Mouse (Mus musculus) T-helper 2 cell (primary cell): ENCODE data around the gene Gm5458.
"Not testable (repeated sequence)": the region's sequence is repeated elsewhere in the genome, so short reads cannot be mapped to it uniquely, and the experiment has no call there.

Source experiments
- in situ Hi-C: fragments of 300-600 bp; cut with MboI, MseI; formaldehyde crosslinking; loops from one replicate; pipeline ENCODE4 v1.15.1; 2025; ENCODE audit warnings: high pct_unique_total_duplicates

Gm5458 gene

GRCm38 (mm10) chr14:19602481-19602880 lies at the start of gene Gm5458:
Gene Gm5458 (minus strand): TSS chr14:19602581.
- in situ Hi-C loops, result not testable (repeated sequence)

- in situ Hi-C loops, result no loop called here
These were observed 43.9 kb upstream of the Gm5458 start for GRCm38 (mm10) chr14:19646232-19646631.

DNA sequence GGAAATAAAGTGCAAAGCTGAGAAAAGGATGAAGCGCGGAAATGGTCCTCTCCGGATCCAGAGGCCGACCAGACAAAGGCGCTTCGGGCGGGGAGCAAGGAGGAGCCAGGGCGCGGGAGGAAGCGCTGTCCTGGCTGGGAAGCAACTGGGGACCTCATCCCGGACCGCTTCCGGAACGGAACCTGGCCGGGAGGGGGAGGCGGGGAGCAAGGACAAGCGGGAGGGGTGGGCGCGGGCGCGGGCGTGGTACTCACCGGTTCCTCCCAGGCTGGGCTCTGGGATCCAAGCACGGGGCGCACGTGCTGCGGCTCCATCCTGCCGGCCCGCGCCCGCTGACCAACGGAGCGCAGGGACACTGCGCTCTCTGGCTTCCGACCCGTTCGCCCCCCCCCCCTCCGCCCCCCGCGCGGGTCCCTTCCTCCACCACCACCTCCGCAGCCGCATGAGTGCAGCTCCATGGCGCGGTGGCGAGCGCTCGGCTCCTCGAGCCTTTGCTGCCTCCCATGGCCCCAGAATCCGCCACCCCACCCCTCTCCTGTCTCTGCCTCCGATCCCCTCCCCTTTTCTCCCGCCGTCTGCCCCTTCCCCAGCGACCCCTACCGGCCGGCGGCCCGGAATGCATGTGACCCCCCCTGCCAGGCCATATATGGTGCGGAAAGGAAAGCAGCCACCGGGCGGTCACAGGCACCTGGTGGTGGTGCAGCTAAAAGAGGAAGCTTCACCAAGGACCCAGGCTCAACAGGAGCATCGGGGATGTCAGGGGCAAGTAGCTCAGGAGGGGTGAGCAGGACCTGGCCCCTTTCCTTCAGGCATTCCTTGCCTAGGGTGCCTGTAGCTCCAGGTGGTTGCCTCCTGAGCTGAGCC lies 17.3 kb downstream of the Gm5458 start, which contains the start of gene Gm2237:
Gm2237 (minus strand) TSS at position 332 of the 864 bp plus-strand sequence.
- in situ Hi-C loops, result not testable (repeated sequence)

DNA sequence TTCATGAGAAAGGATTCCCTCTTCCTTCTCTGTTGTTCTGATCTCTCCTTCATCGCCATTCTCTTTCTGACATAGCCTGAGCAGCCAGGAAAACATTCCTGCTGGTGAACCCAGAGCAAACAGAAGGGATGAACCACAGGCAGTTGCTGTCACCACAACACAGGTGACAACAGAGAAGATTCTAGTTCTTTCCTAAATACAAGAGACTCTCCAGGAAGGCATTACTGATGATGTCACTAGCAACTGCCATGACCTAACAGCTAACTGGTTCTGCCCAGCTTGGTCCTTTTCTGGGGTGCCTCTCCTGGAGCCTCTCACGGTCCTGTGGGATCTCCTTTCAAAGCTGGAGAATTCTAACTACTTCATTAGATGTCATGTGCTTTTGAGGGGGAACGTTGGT lies 52.5 kb downstream of the Gm5458 start, which contains the start of gene Gm2244:
Gm2244 (minus strand) TSS at position 101 of the 400 bp plus-strand sequence.
- in situ Hi-C loops, result not testable (repeated sequence)
